Mouse (Mus musculus): ENCODE data around the gene Ddx47. TPM values are rescaled to one million over a fixed set of nuclear protein-coding genes. Genes with fewer than 3 reads are reported as not detected.

The Ddx47 gene
- total and polyA plus RNA-seq, 3 experiments = 102 to 117 TPM; not detected in 1

DNA sequence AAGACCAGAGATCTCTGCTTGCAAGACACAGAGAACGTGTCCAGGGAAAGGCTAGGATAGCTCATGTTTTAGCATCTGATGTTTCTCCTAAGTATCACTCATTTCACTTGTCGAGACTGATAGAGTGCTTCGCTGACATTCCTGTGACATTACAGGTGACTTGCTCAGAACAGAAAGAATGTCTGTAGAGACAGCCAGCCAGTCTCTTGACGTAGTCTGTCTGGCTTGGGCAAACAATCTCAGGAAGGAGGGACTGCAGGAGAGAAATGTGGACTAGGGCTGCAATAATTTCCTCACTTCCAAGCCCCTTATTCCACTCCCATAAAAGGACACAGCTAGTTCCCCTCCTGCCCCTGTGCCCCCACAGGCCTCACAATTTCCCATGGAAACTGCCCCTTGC lies 11.1 kb upstream of the Ddx47 start:
- no peak overlapping the region for H3K4me3 ChIP-seq (ENCODE audit: control insufficient read depth in 1 of 2, insufficient read depth in 1 of 2, low read depth in 2 of 2, low read length in 2 of 2)
- H3K27me3 ChIP-seq (ENCODE audit: control insufficient read depth in 1 of 2, insufficient read depth in 2 of 2, low read length in 2 of 2) = no peaks in the 10 kb centered on the region
- no peak for TF ChIP-seq E2F4 (IDR thresholded peaks at IDR 0.05; ENCODE audit: borderline replicate concordance, low read depth, low read length)
- no peak for TF ChIP-seq RCOR1 (IDR thresholded peaks at IDR 0.05; ENCODE audit: low read depth, low read length)
- no peak for TF ChIP-seq CHD1 (IDR thresholded peaks at IDR 0.05; ENCODE audit: low read depth, low read length)
- TF ChIP-seq NRF1 (IDR thresholded peaks at IDR 0.05; ENCODE audit: insufficient read depth, low read depth, low read length, poor library complexity, severe bottlenecking) = no peak
- TF ChIP-seq JUND (IDR thresholded peaks at IDR 0.05; ENCODE audit: low read depth, low read length) = no peak
- no peak for TF ChIP-seq ZNF384 (IDR thresholded peaks at IDR 0.05; ENCODE audit: low read depth, low read length)
- no peak for TF ChIP-seq MYC (IDR thresholded peaks at IDR 0.05; ENCODE audit: low read depth, low read length)
- TF ChIP-seq USF1 (IDR thresholded peaks at IDR 0.05; ENCODE audit: low read depth, low read length) = no peak
- no peak for TF ChIP-seq NELFE (IDR thresholded peaks at IDR 0.05; ENCODE audit: low read depth, low read length)
- no peak overlapping the region for H3K9ac ChIP-seq (ENCODE audit: control insufficient read depth, low read depth, low read length, poor library complexity, severe bottlenecking)
- no peaks in the 10 kb centered on the region for H3K36me3 ChIP-seq (ENCODE audit: control insufficient read depth in 1 of 2, insufficient read depth in 2 of 2, low read length in 2 of 2)
- DNase-seq (ENCODE audit: low read depth, low spot score) = no peak
- no peak overlapping the region for H3K27ac ChIP-seq (ENCODE audit: control insufficient read depth, low read depth, low read length)
- no peaks in the 10 kb centered on the region for H3K79me2 ChIP-seq (ENCODE audit: control insufficient read depth, insufficient read depth, low read length, poor library complexity)
- H3K4me1 ChIP-seq (ENCODE audit: control insufficient read depth in 1 of 2, insufficient read depth in 2 of 2, low read length in 2 of 2) = no peaks in the 10 kb centered on the region
- H3K9me3 ChIP-seq (replicated peaks; ENCODE audit: insufficient read depth, low read length) = no peaks in the 10 kb centered on the region

- H3K27ac ChIP-seq (ENCODE audit: control insufficient read depth, low read depth, low read length) = no peak overlapping the region
- H3K9me3 ChIP-seq (replicated peaks; ENCODE audit: insufficient read depth, low read length) = no peaks in the 10 kb centered on the region
- DNase-seq (ENCODE audit: low read depth, low spot score) = no peak
- peaks cover 0 to 6% of the 10 kb centered on the region in 2 experiments; a peak in 1 of 4 replicates for H3K4me1 ChIP-seq (ENCODE audit: control insufficient read depth in 1 of 2, insufficient read depth in 2 of 2, low read length in 2 of 2)
- no peaks in the 10 kb centered on the region for H3K79me2 ChIP-seq (ENCODE audit: control insufficient read depth, insufficient read depth, low read length, poor library complexity)
- H3K27me3 ChIP-seq (ENCODE audit: control insufficient read depth in 1 of 2, insufficient read depth in 2 of 2, low read length in 2 of 2) = no peaks in the 10 kb centered on the region
- H3K4me3 ChIP-seq (ENCODE audit: control insufficient read depth in 1 of 2, insufficient read depth in 1 of 2, low read depth in 2 of 2, low read length in 2 of 2) = no peak overlapping the region
- TF ChIP-seq MXI1 (IDR thresholded peaks at IDR 0.05; ENCODE audit: low read depth, low read length) (no peak), MYB (IDR thresholded peaks at IDR 0.05; ENCODE audit: low read depth, low read length) (no peak), ZKSCAN1 (IDR thresholded peaks at IDR 0.05; ENCODE audit: low read depth, low read length) (no peak), MAFK (IDR thresholded peaks at IDR 0.05; ENCODE audit: borderline replicate concordance, low read depth, low read length) (no peak), POLR2AphosphoS5 (IDR thresholded peaks at IDR 0.05; ENCODE audit: borderline replicate concordance, low read depth, low read length) (no peak), NELFE (IDR thresholded peaks at IDR 0.05; ENCODE audit: low read depth, low read length) (no peak), ZNF384 (IDR thresholded peaks at IDR 0.05; ENCODE audit: low read depth, low read length) (no peak), USF2 (IDR thresholded peaks at IDR 0.05; ENCODE audit: borderline replicate concordance in 1 of 2, insufficient read depth in 1 of 2, low read depth in 1 of 2, low read length in 2 of 2) (no peak), CHD2 (IDR thresholded peaks at IDR 0.05; ENCODE audit: low read length) (no peak), POLR2A (IDR thresholded peaks at IDR 0.05; ENCODE audit: control insufficient read depth in 1 of 2, insufficient read depth in 1 of 2, low read depth in 1 of 2, low read length in 2 of 2, poor library complexity in 1 of 2) (no peak), ELF1 (IDR thresholded peaks at IDR 0.05; ENCODE audit: low read depth, low read length) (no peak), ETS1 (IDR thresholded peaks at IDR 0.05; ENCODE audit: low read depth, low read length) (no peak), MAZ (IDR thresholded peaks at IDR 0.05; ENCODE audit: low read depth, low read length) (no peak), MYC (IDR thresholded peaks at IDR 0.05; ENCODE audit: low read depth, low read length) (no peak), JUND (IDR thresholded peaks at IDR 0.05; ENCODE audit: low read depth, low read length) (no peak)
- H3K9ac ChIP-seq (ENCODE audit: control insufficient read depth, low read depth, low read length, poor library complexity, severe bottlenecking) = no peak overlapping the region
- no peaks in the 10 kb centered on the region for H3K36me3 ChIP-seq (ENCODE audit: control insufficient read depth in 1 of 2, insufficient read depth in 2 of 2, low read length in 2 of 2)
Observed at GRCm38 (mm10) chr6:135001991-135002390, 9.4 kb upstream of the Ddx47 start.
